Mouse (Mus musculus): ENCODE results near the gene Psmg4. TPM values are rescaled to one million over a fixed set of nuclear protein-coding genes. Genes with fewer than 3 reads are reported as not detected.

Psmg4 gene
- polyA plus RNA-seq, 1 experiment from 2014 or later: 67.4 TPM

- H3K9me3 ChIP-seq (ENCODE audit: low read length): no peaks in the 10 kb centered on the region
- H3K27ac ChIP-seq (ENCODE audit: low read length): peak overlapping the region; percentile 64
- H3K4me2 ChIP-seq (replicated peaks; ENCODE audit: low read depth, low read length): peak overlapping the region; percentile 92
- peak overlapping the region; percentile 78 for H3K9ac ChIP-seq (replicated peaks; ENCODE audit: low read length)
- peak; percentile 39 for ATAC-seq (ENCODE audit: low FRiP score, low TSS enrichment)
- WGBS: under 1% methylated on average over 30 of the region's 31 CpGs
- H3K4me3 ChIP-seq (ENCODE audit: low read length): peak overlapping the region; percentile 76
- H3K27me3 ChIP-seq (ENCODE audit: insufficient read depth, low read length): peaks cover 15% of the 10 kb centered on the region
- peaks cover 45% of the 10 kb centered on the region for H3K4me1 ChIP-seq (ENCODE audit: insufficient read depth, low read length)
- no peaks in the 10 kb centered on the region for H3K36me3 ChIP-seq (ENCODE audit: insufficient read depth, low read length)
These were observed 33.1 kb upstream of the Psmg4 start for GRCm38 (mm10) chr13:34129485-34130225.

- no peaks in the 10 kb centered on the region for H3K36me3 ChIP-seq (ENCODE audit: insufficient read depth, low read length)
- peak within 1 kb of the TSS; percentile 64 for H3K27ac ChIP-seq (ENCODE audit: low read length)
- H3K9me3 ChIP-seq (ENCODE audit: low read length): no peaks in the 10 kb centered on the region
- H3K4me3 ChIP-seq (ENCODE audit: low read length): peak within 1 kb of the TSS; percentile 76
- WGBS: under 1% methylated on average over 26 of the region's 26 CpGs
- peaks cover 15% of the 10 kb centered on the region for H3K27me3 ChIP-seq (ENCODE audit: insufficient read depth, low read length)
- H3K4me2 ChIP-seq (replicated peaks; ENCODE audit: low read depth, low read length): peak within 1 kb of the TSS; percentile 92
- peaks cover 43% of the 10 kb centered on the region for H3K4me1 ChIP-seq (ENCODE audit: insufficient read depth, low read length)
- H3K9ac ChIP-seq (replicated peaks; ENCODE audit: low read length): peak within 1 kb of the TSS; percentile 78
- peak; percentile 93 for ATAC-seq (ENCODE audit: low FRiP score, low TSS enrichment)
These were observed 32.5 kb upstream of the Psmg4 start, which contains the start of gene Tubb2b for GRCm38 (mm10) chr13:34130226-34130731. Gene Tubb2b (minus strand): TSS chr13:34130466.

DNA sequence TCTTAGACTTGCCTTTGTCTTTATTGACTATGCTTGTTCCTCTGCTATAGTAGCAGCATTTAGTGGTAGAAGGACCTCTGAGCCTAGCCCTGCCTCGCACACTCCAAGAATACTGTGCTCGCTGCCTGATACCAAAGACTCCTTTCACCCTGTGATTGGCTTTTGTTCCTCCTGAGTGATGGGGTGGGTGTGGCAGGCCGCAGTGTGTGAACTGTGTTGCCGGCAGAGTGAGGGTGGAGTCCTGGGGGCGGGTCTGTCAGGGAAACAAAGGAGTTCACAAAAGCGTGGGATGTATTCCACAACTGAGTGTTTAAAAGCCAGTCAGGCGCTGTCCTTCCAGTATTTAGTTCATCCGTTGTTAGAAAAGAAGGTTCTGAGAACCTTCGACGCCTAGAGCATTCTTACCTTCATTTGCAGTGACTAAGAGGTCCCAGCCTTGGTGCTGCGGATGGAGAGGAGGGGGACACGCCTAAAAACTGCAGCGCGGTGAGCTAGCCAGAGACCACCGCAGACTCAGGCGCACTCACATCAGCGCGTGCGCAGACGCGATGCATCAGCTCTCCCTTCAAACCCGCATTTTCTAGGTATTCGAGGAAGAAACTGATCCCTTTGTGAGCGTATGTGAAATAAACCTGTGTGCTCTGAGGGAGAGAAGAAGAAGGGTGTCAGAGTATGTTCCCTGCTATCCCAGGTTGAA, 31.6 kb upstream of the Psmg4 start:
- no peaks in the 10 kb centered on the region for H3K36me3 ChIP-seq (ENCODE audit: insufficient read depth, low read length)
- peaks cover 15% of the 10 kb centered on the region for H3K27me3 ChIP-seq (ENCODE audit: insufficient read depth, low read length)
- ATAC-seq (ENCODE audit: low FRiP score, low TSS enrichment): peak; percentile 54
- peak overlapping the region; percentile 64 for H3K27ac ChIP-seq (ENCODE audit: low read length)
- peak overlapping the region; percentile 76 for H3K4me3 ChIP-seq (ENCODE audit: low read length)
- H3K4me1 ChIP-seq (ENCODE audit: insufficient read depth, low read length): peaks cover 36% of the 10 kb centered on the region
- H3K4me2 ChIP-seq (replicated peaks; ENCODE audit: low read depth, low read length): peak overlapping the region; percentile 92
- H3K9me3 ChIP-seq (ENCODE audit: low read length): no peaks in the 10 kb centered on the region
- 0% methylated on average over 24 of the region's 24 CpGs for WGBS
- peak overlapping the region; percentile 78 for H3K9ac ChIP-seq (replicated peaks; ENCODE audit: low read length)

- Histone ChIP-seq H3K4me2 (replicated peaks; ENCODE audit: low read depth, low read length) (peak overlapping the region; percentile 92), H3K4me1 (ENCODE audit: insufficient read depth, low read length) (peaks cover 33% of the 10 kb centered on the region), H3K27ac (ENCODE audit: low read length) (peak overlapping the region; percentile 64), H3K9me3 (ENCODE audit: low read length) (no peaks in the 10 kb centered on the region), H3K4me3 (ENCODE audit: low read length) (peak overlapping the region; percentile 76), H3K9ac (replicated peaks; ENCODE audit: low read length) (peak overlapping the region; percentile 78), H3K36me3 (ENCODE audit: insufficient read depth, low read length) (no peaks in the 10 kb centered on the region), H3K27me3 (ENCODE audit: insufficient read depth, low read length) (peaks cover 15% of the 10 kb centered on the region)
- 0 out of 2 replicates have a peak, but pooled peaks have one; percentile 12 for ATAC-seq (ENCODE audit: low FRiP score, low TSS enrichment)
- WGBS: 3% methylated on average over 10 of the region's 10 CpGs
These were observed 31.1 kb upstream of the Psmg4 start for GRCm38 (mm10) chr13:34131708-34132060.

DNA sequence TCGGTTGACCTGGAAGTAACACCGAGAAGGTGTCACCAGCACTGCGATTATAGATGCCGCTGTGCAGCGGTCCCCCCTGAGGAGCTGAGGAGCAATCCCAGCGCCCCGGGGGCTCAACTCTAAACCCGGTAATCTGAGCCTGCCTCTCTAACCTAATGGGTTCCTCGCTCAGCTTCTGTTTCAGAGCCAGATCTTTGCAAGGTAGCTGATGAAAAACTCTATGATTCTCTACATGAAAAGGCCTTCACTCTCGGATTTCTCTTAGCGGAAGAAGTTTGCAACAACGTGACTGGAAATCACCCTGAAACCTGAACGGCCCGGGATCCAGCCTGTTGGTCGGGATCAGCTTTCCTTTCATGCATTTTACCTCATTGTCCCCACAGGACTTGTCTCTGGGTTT, 30.5 kb upstream of the Psmg4 start:
- H3K4me1 ChIP-seq (ENCODE audit: insufficient read depth, low read length): peaks cover 33% of the 10 kb centered on the region
- 3% methylated on average over 15 of the region's 15 CpGs for WGBS
- no peaks in the 10 kb centered on the region for H3K36me3 ChIP-seq (ENCODE audit: insufficient read depth, low read length)
- H3K4me3 ChIP-seq (ENCODE audit: low read length): peak overlapping the region; percentile 26
- H3K27ac ChIP-seq (ENCODE audit: low read length): no peak overlapping the region
- H3K9me3 ChIP-seq (ENCODE audit: low read length): no peaks in the 10 kb centered on the region
- no peak for ATAC-seq (ENCODE audit: low FRiP score, low TSS enrichment)
- peaks cover 15% of the 10 kb centered on the region for H3K27me3 ChIP-seq (ENCODE audit: insufficient read depth, low read length)
- peak overlapping the region; percentile 78 for H3K9ac ChIP-seq (replicated peaks; ENCODE audit: low read length)
- peak overlapping the region; percentile 92 for H3K4me2 ChIP-seq (replicated peaks; ENCODE audit: low read depth, low read length)

GRCm38 (mm10) chr13:34132875-34133274, 29.9 kb upstream of the Psmg4 start:
- Histone ChIP-seq H3K36me3 (ENCODE audit: insufficient read depth, low read length) (no peaks in the 10 kb centered on the region), H3K9ac (replicated peaks; ENCODE audit: low read length) (no peak overlapping the region; the same call in 1 of the 2 replicates), H3K4me2 (replicated peaks; ENCODE audit: low read depth, low read length) (peak overlapping the region; percentile 92), H3K27ac (ENCODE audit: low read length) (no peak overlapping the region), H3K4me1 (ENCODE audit: insufficient read depth, low read length) (peaks cover 33% of the 10 kb centered on the region), H3K27me3 (ENCODE audit: insufficient read depth, low read length) (peaks cover 15% of the 10 kb centered on the region), H3K4me3 (ENCODE audit: low read length) (no peak overlapping the region; the same call in 1 of the 2 replicates), H3K9me3 (ENCODE audit: low read length) (no peaks in the 10 kb centered on the region)
- ATAC-seq (ENCODE audit: low FRiP score, low TSS enrichment): no peak
- WGBS: 19% methylated on average over 6 of the region's 6 CpGs

GRCm38 (mm10) chr13:34133326-34134071, 29.3 kb upstream of the Psmg4 start:
- WGBS: 9% methylated on average over 15 of the region's 15 CpGs

GRCm38 (mm10) chr13:34134276-34134675, 28.5 kb upstream of the Psmg4 start:
- 74% methylated on average over 7 of the region's 7 CpGs for WGBS
- peaks cover 26% of the 10 kb centered on the region for H3K4me1 ChIP-seq (ENCODE audit: insufficient read depth, low read length)
- no peak for ATAC-seq (ENCODE audit: low FRiP score, low TSS enrichment)
- H3K9me3 ChIP-seq (ENCODE audit: low read length): no peaks in the 10 kb centered on the region
- H3K36me3 ChIP-seq (ENCODE audit: insufficient read depth, low read length): no peaks in the 10 kb centered on the region
- H3K9ac ChIP-seq (replicated peaks; ENCODE audit: low read length): no peak overlapping the region
- no peak overlapping the region for H3K4me2 ChIP-seq (replicated peaks; ENCODE audit: low read depth, low read length)
- no peak overlapping the region for H3K4me3 ChIP-seq (ENCODE audit: low read length)
- no peak overlapping the region for H3K27ac ChIP-seq (ENCODE audit: low read length)
- peaks cover 15% of the 10 kb centered on the region for H3K27me3 ChIP-seq (ENCODE audit: insufficient read depth, low read length)

More at GRCm38 (mm10) chr13:34133326-34134071, 29.3 kb upstream of the Psmg4 start:
- Histone ChIP-seq H3K9ac (replicated peaks; ENCODE audit: low read length) (peak overlapping the region; percentile 65), H3K9me3 (ENCODE audit: low read length) (no peaks in the 10 kb centered on the region), H3K4me1 (ENCODE audit: insufficient read depth, low read length) (peaks cover 33% of the 10 kb centered on the region), H3K4me3 (ENCODE audit: low read length) (peak overlapping the region; percentile 18; the same call in 1 of the 2 replicates), H3K27me3 (ENCODE audit: insufficient read depth, low read length) (peaks cover 15% of the 10 kb centered on the region), H3K4me2 (replicated peaks; ENCODE audit: low read depth, low read length) (peak overlapping the region; percentile 43), H3K27ac (ENCODE audit: low read length) (no peak overlapping the region), H3K36me3 (ENCODE audit: insufficient read depth, low read length) (no peaks in the 10 kb centered on the region)
- no peak for ATAC-seq (ENCODE audit: low FRiP score, low TSS enrichment)

- no peak for ATAC-seq (ENCODE audit: low FRiP score, low TSS enrichment)
- Histone ChIP-seq H3K4me1 (ENCODE audit: insufficient read depth, low read length) (peaks cover 13% of the 10 kb centered on the region), H3K9ac (replicated peaks; ENCODE audit: low read length) (no peak overlapping the region), H3K9me3 (ENCODE audit: low read length) (no peaks in the 10 kb centered on the region), H3K36me3 (ENCODE audit: insufficient read depth, low read length) (no peaks in the 10 kb centered on the region), H3K4me3 (ENCODE audit: low read length) (no peak overlapping the region), H3K4me2 (replicated peaks; ENCODE audit: low read depth, low read length) (no peak overlapping the region), H3K27me3 (ENCODE audit: insufficient read depth, low read length) (peaks cover 12% of the 10 kb centered on the region), H3K27ac (ENCODE audit: low read length) (no peak overlapping the region)
- WGBS: 71% methylated on average over 7 of the region's 7 CpGs
These were observed 26.2 kb upstream of the Psmg4 start for GRCm38 (mm10) chr13:34136605-34137004.

All from kidney, embryonic 16.5 days (tissue).